Mouse (Mus musculus) stomach, postnatal 0 days (tissue): Measurements from ENCODE around the gene Cacng8.

ENCODE experiments used
- CTCF ChIP-seq: IDR thresholded peaks from 2 replicates; pipeline ENCODE4 v1.5.1; 2016; ENCODE audit warnings: antibody characterized with exemption, low read depth, mild to moderate bottlenecking, moderate library complexity
- EP300 ChIP-seq: optimal IDR thresholded peaks from 2 replicates; pipeline ENCODE3; 2016; ENCODE audit warnings: antibody characterized with exemption

GRCm38 (mm10) chr7:3397355-3397754 lies 6.9 kb downstream of the Cacng8 start:
- TF ChIP-seq CTCF (no peak), EP300 (no peak)
